Mouse (Mus musculus): ENCODE results near the gene Prelid3b. TPM values are rescaled to one million over a fixed set of nuclear protein-coding genes. Genes with fewer than 3 reads are reported as not detected.

Prelid3b gene
- polyA plus RNA-seq, 1 experiment from 2014 or later: 117 TPM

GRCm38 (mm10) chr2:174470786-174471405 lies 2.0 kb downstream of the Prelid3b start:
- Histone ChIP-seq H3K27ac (ENCODE audit: low read length) (no peak overlapping the region), H3K36me3 (ENCODE audit: control insufficient read depth, insufficient read depth, low read length) (peaks cover 18% of the 10 kb centered on the region), H3K4me3 (ENCODE audit: low read length) (no peak overlapping the region), H3K4me1 (replicated peaks; ENCODE audit: control insufficient read depth, insufficient read depth, low read length) (peaks cover 14% of the 10 kb centered on the region), H3K4me2 (ENCODE audit: low read depth, low read length) (no peak overlapping the region), H3K27me3 (ENCODE audit: control insufficient read depth, insufficient read depth, low read depth, low read length) (no peaks in the 10 kb centered on the region), H3K9ac (ENCODE audit: low read length) (no peak overlapping the region), H3K9me3 (ENCODE audit: control insufficient read depth, low read length) (no peaks in the 10 kb centered on the region)
- no peak for ATAC-seq (ENCODE audit: low read depth)
- WGBS: 90% methylated on average over 7 of the region's 7 CpGs

DNA sequence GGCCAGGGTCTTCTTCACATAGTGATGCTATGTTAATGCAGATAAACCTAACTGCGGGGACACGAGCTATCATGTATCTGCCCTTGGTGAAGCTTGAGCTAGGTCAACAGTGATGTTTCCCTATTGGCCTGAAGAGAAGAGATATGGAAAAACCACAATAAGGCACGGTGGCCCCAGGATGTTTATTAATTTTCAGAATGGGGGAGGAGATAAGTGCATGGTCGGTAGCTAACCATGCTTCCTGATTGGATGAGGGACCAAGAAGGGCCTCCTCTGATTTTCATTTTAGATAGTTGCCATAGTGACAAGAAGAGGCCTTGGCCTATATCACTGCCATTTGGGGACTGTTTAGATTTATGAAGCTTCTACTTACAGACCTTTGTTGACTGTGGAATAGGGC lies 2.5 kb downstream of the Prelid3b start:
- H3K27me3 ChIP-seq (ENCODE audit: control insufficient read depth, insufficient read depth, low read depth, low read length): no peaks in the 10 kb centered on the region
- H3K4me1 ChIP-seq (replicated peaks; ENCODE audit: control insufficient read depth, insufficient read depth, low read length): peaks cover 14% of the 10 kb centered on the region
- H3K9ac ChIP-seq (ENCODE audit: low read length): no peak overlapping the region
- H3K36me3 ChIP-seq (ENCODE audit: control insufficient read depth, insufficient read depth, low read length): peaks cover 21% of the 10 kb centered on the region
- 49% methylated on average over 4 of the region's 4 CpGs for WGBS
- no peaks in the 10 kb centered on the region for H3K9me3 ChIP-seq (ENCODE audit: control insufficient read depth, low read length)
- no peak overlapping the region for H3K27ac ChIP-seq (ENCODE audit: low read length)
- ATAC-seq (ENCODE audit: low read depth): no peak
- H3K4me3 ChIP-seq (ENCODE audit: low read length): no peak overlapping the region
- H3K4me2 ChIP-seq (ENCODE audit: low read depth, low read length): no peak overlapping the region

GRCm38 (mm10) chr2:174463789-174464523 lies 8.9 kb downstream of the Prelid3b start, which contains the start of gene Atp5e:
TSS of gene Atp5e (minus strand) at chr2:174464105.
- peak within 1 kb of the TSS; percentile 58; the same call in 1 of the 2 replicates for H3K27ac ChIP-seq (ENCODE audit: low read length)
- H3K9me3 ChIP-seq (ENCODE audit: control insufficient read depth, low read length): no peaks in the 10 kb centered on the region
- WGBS: 2% methylated on average over 48 of the region's 48 CpGs
- ATAC-seq (ENCODE audit: low read depth): peak; percentile 100
- peaks cover 36% of the 10 kb centered on the region for H3K36me3 ChIP-seq (ENCODE audit: control insufficient read depth, insufficient read depth, low read length)
- H3K4me1 ChIP-seq (replicated peaks; ENCODE audit: control insufficient read depth, insufficient read depth, low read length): peaks cover 6% of the 10 kb centered on the region
- H3K9ac ChIP-seq (ENCODE audit: low read length): peak within 1 kb of the TSS; percentile 92
- H3K4me2 ChIP-seq (ENCODE audit: low read depth, low read length): peak within 1 kb of the TSS; percentile 99
- H3K4me3 ChIP-seq (ENCODE audit: low read length): peak within 1 kb of the TSS; percentile 92
- H3K27me3 ChIP-seq (ENCODE audit: control insufficient read depth, insufficient read depth, low read depth, low read length): no peaks in the 10 kb centered on the region

DNA sequence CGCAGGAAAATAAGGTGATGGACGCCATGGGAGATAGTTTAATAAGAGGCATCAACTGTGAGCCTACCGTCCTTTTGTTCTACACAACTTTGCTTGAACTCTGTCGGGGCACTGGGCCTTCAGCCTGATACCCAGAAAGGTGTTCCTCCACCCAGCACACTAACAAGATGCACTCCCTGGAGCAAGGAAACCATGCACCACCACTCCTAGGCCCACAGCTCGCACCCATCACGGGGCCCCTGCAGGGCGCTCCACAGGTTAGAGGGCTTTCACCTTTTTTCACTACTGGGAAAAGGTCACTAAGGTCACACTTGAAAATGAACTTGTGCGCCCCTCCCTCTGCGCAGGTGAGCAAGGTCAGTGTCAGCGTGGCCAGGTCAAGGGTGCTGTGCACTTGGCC lies 9.5 kb downstream of the Prelid3b start:
- Histone ChIP-seq H3K4me3 (ENCODE audit: low read length) (peak overlapping the region; percentile 92), H3K9me3 (ENCODE audit: control insufficient read depth, low read length) (no peaks in the 10 kb centered on the region), H3K9ac (ENCODE audit: low read length) (peak overlapping the region; percentile 92), H3K4me1 (replicated peaks; ENCODE audit: control insufficient read depth, insufficient read depth, low read length) (peaks cover 6% of the 10 kb centered on the region), H3K4me2 (ENCODE audit: low read depth, low read length) (peak overlapping the region; percentile 99), H3K27ac (ENCODE audit: low read length) (peak overlapping the region; percentile 58; the same call in 1 of the 2 replicates), H3K36me3 (ENCODE audit: control insufficient read depth, insufficient read depth, low read length) (peaks cover 35% of the 10 kb centered on the region), H3K27me3 (ENCODE audit: control insufficient read depth, insufficient read depth, low read depth, low read length) (no peaks in the 10 kb centered on the region)
- 26% methylated on average over 10 of the region's 10 CpGs for WGBS
- ATAC-seq (ENCODE audit: low read depth): peak; percentile 37

DNA sequence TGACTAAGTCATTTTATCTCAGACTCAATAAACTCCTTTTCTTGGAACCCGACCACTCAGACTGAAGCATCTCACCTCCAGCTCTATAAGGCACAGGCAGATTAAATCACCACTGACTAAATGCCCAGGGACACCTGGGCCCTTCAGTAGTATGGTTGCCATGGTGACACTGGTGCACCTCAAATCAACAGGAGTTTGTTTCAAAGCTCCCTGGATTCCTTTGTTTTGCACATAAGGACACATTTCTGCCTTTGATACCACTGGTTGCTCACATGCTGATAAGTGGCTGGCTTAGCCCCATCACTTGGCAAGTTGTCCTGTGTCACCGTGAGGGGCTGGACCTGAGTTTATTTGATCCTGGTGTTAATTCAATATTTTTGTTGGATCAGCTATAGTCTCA lies 13.5 kb downstream of the Prelid3b start:
- ATAC-seq (ENCODE audit: low read depth): no peak
- H3K4me1 ChIP-seq (replicated peaks; ENCODE audit: control insufficient read depth, insufficient read depth, low read length): peaks cover 6% of the 10 kb centered on the region
- H3K27ac ChIP-seq (ENCODE audit: low read length): no peak overlapping the region
- no peak overlapping the region for H3K9ac ChIP-seq (ENCODE audit: low read length)
- peaks cover 21% of the 10 kb centered on the region for H3K36me3 ChIP-seq (ENCODE audit: control insufficient read depth, insufficient read depth, low read length)
- 56% methylated on average over 2 of the region's 2 CpGs for WGBS
- no peaks in the 10 kb centered on the region for H3K9me3 ChIP-seq (ENCODE audit: control insufficient read depth, low read length)
- no peak overlapping the region for H3K4me3 ChIP-seq (ENCODE audit: low read length)
- H3K4me2 ChIP-seq (ENCODE audit: low read depth, low read length): no peak overlapping the region
- H3K27me3 ChIP-seq (ENCODE audit: control insufficient read depth, insufficient read depth, low read depth, low read length): no peaks in the 10 kb centered on the region

DNA sequence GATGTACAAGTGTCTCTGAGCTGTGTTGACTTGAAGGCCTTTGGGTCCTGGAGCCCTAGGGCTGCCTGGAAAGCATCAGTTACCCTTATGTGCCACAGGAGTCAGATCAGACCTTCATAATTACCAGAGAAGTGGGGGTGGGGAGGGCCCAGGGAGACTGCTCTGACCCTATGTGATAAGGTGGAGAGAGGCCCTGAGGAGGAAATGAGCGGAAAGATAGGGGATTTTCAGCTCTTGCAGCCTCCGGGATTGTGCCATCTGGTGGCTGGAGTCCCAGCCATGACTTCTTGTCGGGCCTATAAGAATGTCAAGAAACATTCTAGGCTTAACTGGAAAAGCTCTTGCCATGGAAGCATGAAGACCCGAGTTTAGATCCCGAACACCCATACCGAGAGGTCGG lies 19.2 kb downstream of the Prelid3b start:
- Histone ChIP-seq H3K9me3 (ENCODE audit: control insufficient read depth, low read length) (no peaks in the 10 kb centered on the region), H3K36me3 (ENCODE audit: control insufficient read depth, insufficient read depth, low read length) (no peaks in the 10 kb centered on the region), H3K4me2 (ENCODE audit: low read depth, low read length) (no peak overlapping the region), H3K9ac (ENCODE audit: low read length) (no peak overlapping the region), H3K4me3 (ENCODE audit: low read length) (no peak overlapping the region), H3K27ac (ENCODE audit: low read length) (no peak overlapping the region), H3K27me3 (ENCODE audit: control insufficient read depth, insufficient read depth, low read depth, low read length) (no peaks in the 10 kb centered on the region), H3K4me1 (replicated peaks; ENCODE audit: control insufficient read depth, insufficient read depth, low read length) (no peaks in the 10 kb centered on the region)
- 70% methylated on average over 7 of the region's 7 CpGs for WGBS
- peak; percentile 15; the same call in 1 of the 2 replicates for ATAC-seq (ENCODE audit: low read depth)

DNA sequence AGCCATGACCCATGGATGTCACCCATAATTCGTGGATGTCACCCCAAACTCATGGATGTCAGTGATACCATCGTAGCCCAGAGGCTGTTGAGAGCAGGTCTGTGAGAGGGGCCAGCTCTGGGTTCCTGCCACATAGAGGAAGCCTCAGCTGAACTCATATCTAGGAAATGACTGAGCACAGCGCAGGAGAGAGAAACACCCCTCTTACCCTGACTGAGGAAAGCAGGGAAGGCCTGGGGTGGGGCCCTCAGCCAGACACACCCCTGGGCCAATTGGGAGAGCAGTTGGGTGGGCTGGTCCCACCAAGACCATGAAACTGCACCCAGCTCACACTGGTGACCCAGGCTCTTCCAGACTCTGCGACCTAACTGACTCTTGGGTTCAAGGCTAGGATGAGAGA lies 22.5 kb downstream of the Prelid3b start, which contains the start of gene Tubb1:
Gene Tubb1, plus strand, starts transcription at position 343 of the 400 bp plus-strand sequence.
- no peak for ATAC-seq (ENCODE audit: low read depth)
- Histone ChIP-seq H3K4me1 (replicated peaks; ENCODE audit: control insufficient read depth, insufficient read depth, low read length) (peaks cover 8% of the 10 kb centered on the region; the same call in 1 of the 2 replicates), H3K9me3 (ENCODE audit: control insufficient read depth, low read length) (no peaks in the 10 kb centered on the region), H3K27me3 (ENCODE audit: control insufficient read depth, insufficient read depth, low read depth, low read length) (no peaks in the 10 kb centered on the region), H3K9ac (ENCODE audit: low read length) (no peak within 1 kb of the TSS), H3K4me2 (ENCODE audit: low read depth, low read length) (no peak within 1 kb of the TSS), H3K36me3 (ENCODE audit: control insufficient read depth, insufficient read depth, low read length) (no peaks in the 10 kb centered on the region), H3K4me3 (ENCODE audit: low read length) (no peak within 1 kb of the TSS), H3K27ac (ENCODE audit: low read length) (no peak within 1 kb of the TSS)
- WGBS: 78% methylated on average over 4 of the region's 4 CpGs

DNA sequence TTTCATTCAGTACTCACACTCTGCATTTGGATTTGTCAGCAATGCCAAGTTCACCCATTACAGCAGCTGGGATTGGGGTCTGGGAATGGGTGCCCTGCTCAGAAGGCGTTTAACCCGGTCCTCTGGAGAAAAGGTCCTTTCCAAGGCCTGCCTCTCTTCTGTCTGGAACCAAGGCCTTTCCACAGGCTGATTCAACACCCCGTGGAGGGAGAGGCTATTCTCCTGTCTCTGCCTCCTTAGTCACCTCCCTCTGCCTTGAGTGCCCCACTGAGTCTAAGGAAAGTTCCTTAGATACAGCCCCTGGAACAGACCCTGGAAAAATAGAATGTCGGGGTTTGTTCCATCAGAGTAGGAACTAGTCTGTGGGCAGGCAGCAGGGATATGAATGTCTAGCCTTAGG lies 24.5 kb downstream of the Prelid3b start:
- peaks cover 13% of the 10 kb centered on the region for H3K4me1 ChIP-seq (replicated peaks; ENCODE audit: control insufficient read depth, insufficient read depth, low read length)
- WGBS: 77% methylated on average over 4 of the region's 4 CpGs
- no peak overlapping the region for H3K4me3 ChIP-seq (ENCODE audit: low read length)
- H3K9ac ChIP-seq (ENCODE audit: low read length): no peak overlapping the region
- no peak overlapping the region for H3K4me2 ChIP-seq (ENCODE audit: low read depth, low read length)
- ATAC-seq (ENCODE audit: low read depth): no peak
- H3K36me3 ChIP-seq (ENCODE audit: control insufficient read depth, insufficient read depth, low read length): no peaks in the 10 kb centered on the region
- H3K27me3 ChIP-seq (ENCODE audit: control insufficient read depth, insufficient read depth, low read depth, low read length): no peaks in the 10 kb centered on the region
- H3K9me3 ChIP-seq (ENCODE audit: control insufficient read depth, low read length): no peaks in the 10 kb centered on the region
- H3K27ac ChIP-seq (ENCODE audit: low read length): no peak overlapping the region

GRCm38 (mm10) chr2:174446905-174447304 lies 26.0 kb downstream of the Prelid3b start:
- Histone ChIP-seq H3K4me3 (ENCODE audit: low read length) (no peak overlapping the region), H3K9ac (ENCODE audit: low read length) (no peak overlapping the region), H3K27me3 (ENCODE audit: control insufficient read depth, insufficient read depth, low read depth, low read length) (no peaks in the 10 kb centered on the region), H3K9me3 (ENCODE audit: control insufficient read depth, low read length) (no peaks in the 10 kb centered on the region), H3K36me3 (ENCODE audit: control insufficient read depth, insufficient read depth, low read length) (no peaks in the 10 kb centered on the region), H3K4me2 (ENCODE audit: low read depth, low read length) (no peak overlapping the region), H3K27ac (ENCODE audit: low read length) (peak overlapping the region; percentile 21; the same call in 1 of the 2 replicates), H3K4me1 (replicated peaks; ENCODE audit: control insufficient read depth, insufficient read depth, low read length) (peaks cover 25% of the 10 kb centered on the region)
- 52% methylated on average over 8 of the region's 8 CpGs for WGBS
- no peak for ATAC-seq (ENCODE audit: low read depth)

All from lung, embryonic 16.5 days (tissue).